Mouse (Mus musculus): ENCODE measurements around the gene Enox1. TPM values are rescaled to one million over a fixed set of nuclear protein-coding genes. Genes with fewer than 3 reads are reported as not detected.
A peak's percentile ranks its signal among the peaks of the same experiment; 100 is the strongest.

The Enox1 gene
- total RNA-seq, 2 experiments from 2014 or later: 2.0 to 2.2 TPM

DNA sequence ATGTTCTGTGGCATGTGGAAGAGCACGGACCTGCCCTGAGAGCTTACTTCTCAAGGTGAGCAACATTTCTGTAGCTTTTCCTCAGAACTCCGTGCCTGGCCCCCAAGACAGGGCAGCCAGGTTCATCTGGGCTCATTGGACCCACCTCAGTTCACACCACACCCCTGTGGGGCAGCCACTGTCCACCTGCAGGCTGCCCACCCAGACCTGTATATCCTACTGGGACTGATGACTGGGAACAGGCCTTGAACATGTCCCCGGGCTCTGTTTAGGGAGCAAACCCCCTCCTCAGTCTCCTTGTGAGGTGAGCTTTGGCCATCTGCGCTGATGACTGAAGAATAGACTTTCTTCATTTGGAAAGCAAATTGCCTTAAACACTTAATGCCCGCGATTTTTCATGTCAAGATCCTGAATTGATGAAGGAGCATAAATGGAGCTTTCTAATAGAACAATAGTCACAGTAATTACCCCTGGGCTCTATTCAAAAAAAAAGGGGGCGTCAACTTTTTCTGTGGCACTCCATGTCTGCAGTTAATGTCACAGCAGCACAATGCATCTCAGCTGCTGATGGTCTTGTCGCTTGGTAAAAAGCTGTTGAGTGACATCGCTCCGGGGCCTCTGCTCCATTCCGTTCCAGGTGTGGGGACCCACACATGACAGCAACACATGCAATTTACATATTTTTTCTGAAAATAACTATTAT lies 436.7 kb downstream of the Enox1 start:
- DNase-seq: no peak
- intact Hi-C loops (cut with DNase I): no loop called here

DNA sequence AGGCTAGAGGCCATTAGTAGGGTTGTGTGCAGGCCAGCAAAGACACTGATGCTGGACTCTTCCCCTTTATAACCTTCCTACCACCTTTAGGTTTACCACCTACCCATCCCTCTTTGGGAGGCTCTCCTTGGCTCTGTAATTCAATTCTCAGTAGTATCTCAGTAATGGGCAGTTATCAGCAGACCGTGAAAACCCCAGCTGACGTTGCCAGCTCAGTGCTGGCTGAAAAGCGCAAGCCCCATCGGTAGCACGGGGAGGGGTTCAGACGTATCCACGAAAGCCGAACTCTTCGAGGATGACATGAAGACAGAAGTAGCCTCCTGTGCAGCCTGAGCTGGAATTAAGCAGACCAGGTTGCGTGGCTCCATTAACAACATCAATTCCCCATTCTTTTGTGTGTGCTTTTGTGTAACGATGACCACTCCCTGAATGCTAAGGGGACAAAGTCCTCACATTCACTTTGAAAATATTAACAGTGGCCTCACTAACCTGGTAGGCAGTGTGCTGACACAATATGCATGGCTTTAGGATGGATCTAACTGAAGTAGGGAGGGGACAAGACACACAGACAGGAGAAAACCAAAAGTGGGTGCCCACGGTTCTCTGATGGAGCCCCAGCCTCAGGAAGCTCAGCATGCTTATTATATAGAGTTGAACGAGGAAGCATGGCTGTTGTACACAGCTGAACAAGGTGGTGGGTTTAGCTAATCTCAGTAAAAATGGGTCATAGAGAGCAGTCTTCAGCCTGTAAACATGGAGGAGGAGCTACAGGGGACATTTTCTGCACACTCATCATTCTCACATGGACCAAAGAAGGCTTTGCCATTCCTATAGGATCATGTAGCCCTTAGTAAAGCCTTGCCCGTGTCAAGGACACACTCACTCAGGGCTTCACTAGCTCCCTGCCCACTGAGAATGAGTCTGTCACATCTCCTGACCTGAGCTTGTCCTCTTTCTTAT lies 439.9 kb downstream of the Enox1 start:
- DNase-seq: no peak
- intact Hi-C loops (cut with DNase I): no loop called here

DNA sequence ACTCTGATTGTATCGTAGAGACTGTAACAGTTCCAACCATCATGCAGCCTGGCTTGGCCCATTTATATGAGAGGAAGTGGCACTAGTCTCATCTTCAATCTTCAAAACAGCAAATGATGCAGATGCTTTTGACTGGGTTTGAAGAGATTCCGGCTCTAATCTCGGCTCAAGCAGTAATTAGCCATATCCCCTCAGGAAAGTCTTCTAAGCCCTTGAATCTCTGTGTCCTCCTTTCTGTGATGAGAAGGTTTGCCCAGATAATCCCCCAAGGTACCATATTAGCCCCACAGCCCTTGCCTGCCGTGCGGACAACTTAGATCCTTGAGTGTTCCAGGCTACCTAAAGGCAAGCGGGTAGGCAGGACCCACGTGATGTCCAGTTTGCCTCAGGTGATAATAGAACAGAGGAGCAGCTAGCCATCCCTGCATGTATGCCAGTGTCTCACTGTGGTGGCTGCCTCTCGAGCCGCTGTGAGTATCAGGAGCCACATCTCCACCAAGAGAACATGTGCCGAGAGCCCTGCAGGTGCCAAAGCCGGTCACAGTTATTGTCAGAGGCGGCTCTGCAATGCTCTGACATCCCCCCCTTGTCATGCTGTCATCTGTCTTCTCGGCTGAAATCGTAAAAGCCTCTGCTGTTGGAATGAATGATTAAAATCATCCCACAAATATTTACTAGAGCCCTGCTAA lies 442.6 kb downstream of the Enox1 start:
- intact Hi-C loops (cut with DNase I): no loop called here

GRCm38 (mm10) chr14:77600773-77601172 lies 444.2 kb downstream of the Enox1 start:
- intact Hi-C loops (cut with DNase I): no loop called here

More for the DNA sequence above, 442.6 kb downstream of the Enox1 start:
- no peak for DNase-seq

GRCm38 (mm10) chr14:77601446-77601845 lies 444.9 kb downstream of the Enox1 start:
- intact Hi-C loops (cut with DNase I): no loop called here
- DNase-seq: no peak

More at GRCm38 (mm10) chr14:77600773-77601172, 444.2 kb downstream of the Enox1 start:
- DNase-seq: no peak

- intact Hi-C loops (cut with DNase I): no loop called here
- DNase-seq: no peak
Measured at GRCm38 (mm10) chr14:77608182-77608839, 451.7 kb downstream of the Enox1 start.

DNA sequence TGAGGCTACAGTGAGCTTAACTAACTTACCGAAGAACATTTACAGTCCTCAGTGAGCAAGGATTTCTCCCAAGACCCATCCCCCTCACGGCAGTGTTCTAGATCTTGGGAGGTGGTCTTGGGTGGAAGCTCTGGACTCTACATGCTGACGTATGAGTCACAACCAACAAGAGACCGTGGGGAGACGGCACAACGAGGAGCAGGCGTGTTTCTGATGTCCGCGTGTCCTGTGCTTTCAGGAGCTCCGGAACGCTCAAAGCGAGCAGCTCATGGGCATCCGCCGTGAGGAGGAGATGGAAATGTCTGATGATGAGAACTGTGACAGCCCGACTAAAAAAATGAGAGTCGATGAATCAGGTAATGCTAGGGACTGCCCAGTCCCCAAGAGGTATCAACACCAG lies 458.6 kb downstream of the Enox1 start:
- no peak for DNase-seq

GRCm38 (mm10) chr14:77617250-77617649 lies 460.7 kb downstream of the Enox1 start:
- no peak for DNase-seq
- intact Hi-C loops (cut with DNase I): no loop called here

More for the DNA sequence above, 458.6 kb downstream of the Enox1 start:
- intact Hi-C loops (cut with DNase I): no loop called here

GRCm38 (mm10) chr14:77618131-77618805 lies 461.7 kb downstream of the Enox1 start:
- intact Hi-C loops (cut with DNase I): no loop called here
- no peak for DNase-seq

DNA sequence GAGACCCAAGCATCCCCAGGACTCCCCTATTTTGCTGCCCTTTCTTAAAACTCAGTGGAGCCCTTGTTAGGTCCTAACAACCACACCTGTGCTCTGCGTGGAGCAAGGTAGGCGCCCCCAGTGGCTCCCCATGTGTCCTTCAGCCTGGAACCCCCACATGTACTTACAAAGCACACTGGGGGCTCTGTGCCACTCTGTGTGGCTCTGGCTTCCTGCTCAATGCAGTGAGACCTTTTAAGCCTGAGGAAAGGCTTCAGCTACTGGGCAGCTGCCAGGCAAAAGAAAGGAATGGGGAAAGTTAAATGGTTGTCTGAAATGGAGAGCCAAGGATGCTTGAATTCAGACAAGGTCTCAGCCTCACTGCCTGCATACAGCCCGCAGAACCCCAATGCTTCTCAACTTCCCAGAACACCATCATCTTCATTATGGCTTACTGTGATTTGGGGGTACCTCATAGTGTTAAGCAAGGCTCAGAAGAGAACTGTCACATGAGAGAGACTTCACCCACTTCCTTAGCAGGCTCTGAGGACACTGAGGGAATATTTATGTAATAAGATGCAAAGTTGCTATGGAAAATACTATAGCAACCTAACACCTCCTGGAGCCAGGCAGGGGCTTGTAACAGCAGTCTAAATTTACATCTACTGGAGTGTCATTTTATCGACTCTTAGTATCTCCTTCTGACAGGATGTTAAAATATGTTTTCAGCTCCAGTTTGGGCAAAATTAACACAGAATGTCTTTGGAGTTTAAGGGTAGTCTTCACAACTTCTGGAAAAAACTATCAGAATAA lies 465.1 kb downstream of the Enox1 start:
- intact Hi-C loops (cut with DNase I): no loop called here
- no peak for DNase-seq

DNA sequence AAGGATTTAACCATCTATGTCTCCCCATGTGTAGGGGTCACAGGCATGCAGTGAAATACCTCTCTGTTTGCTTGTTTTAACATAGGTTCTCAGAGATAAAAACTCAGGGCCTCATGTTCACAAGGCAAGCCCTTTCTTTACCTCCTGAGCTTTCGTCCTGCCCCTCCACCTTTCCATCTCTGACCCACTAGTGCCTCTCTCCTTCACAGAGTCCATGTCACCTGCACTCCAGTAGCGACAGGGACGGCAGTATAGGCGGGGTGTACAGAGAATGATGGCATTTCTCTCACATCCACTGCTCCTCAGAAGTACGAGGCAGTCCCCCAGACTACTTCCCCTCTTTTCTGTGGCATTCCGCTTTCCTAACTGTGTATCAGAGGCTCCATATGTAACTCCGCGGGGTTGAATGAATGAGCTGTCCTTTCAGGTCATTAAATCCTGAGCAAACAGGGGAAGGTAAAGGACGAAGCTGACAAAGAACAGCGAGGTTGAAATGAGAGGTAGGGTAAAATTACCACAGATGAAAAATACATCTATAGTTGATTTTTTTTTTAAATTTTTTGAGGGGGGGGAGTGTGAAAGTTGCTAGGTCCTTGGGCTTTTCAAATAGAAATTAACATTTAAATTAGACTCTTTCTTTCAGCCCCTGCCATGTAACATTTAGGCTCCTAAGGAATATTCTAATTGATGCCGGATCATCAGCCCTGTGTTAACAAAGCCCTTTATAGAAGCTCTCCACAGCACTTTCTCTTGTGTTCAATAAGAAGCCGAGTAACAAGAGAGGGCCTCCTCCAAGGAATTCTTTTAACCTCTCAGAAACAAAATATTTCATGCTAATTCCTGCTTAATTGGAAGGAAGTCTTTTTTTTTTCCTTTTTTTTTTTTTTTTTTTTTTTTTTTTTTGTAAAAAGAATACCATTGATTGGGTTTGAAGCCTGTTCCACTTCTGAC lies 470.3 kb downstream of the Enox1 start:
- no peak for DNase-seq
- intact Hi-C loops (cut with DNase I): no loop called here

DNA sequence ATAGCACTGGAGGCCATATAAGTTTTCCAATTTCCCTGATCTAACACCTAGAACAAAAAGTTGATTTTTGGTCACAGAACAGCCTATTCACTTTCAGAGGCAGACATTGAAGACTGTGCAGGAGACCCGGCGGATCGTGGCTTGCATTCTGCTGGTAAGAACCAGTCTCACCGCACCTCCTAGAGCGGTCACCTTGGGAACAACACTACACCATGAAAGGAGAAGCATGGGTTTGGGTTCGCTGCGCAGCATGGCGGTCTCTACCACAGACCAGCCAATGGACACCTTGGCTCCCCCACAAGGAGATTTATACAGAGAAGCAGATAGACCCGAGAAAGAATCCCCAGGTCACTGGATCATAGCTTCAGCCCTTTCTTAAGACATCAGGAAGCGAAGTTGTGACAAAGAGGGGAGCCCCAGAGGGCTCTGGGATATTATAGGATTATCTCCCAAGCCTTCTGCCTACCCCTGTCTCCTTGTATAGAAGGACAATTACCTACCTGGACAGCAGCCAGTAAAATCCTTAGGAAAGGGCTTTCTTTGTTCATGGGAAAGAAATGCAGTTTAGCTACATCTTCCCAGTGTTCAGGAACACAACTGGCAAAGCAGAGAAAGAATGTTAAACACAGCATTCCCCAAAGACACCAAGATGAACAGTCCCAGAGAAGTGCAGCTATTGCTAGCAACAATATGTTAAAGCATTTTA lies 476.1 kb downstream of the Enox1 start:
- no peak for DNase-seq
- intact Hi-C loops (cut with DNase I): no loop called here

- DNase-seq: no peak
- intact Hi-C loops (cut with DNase I): no loop called here
Measured at GRCm38 (mm10) chr14:77633172-77633542, 476.6 kb downstream of the Enox1 start.

DNA sequence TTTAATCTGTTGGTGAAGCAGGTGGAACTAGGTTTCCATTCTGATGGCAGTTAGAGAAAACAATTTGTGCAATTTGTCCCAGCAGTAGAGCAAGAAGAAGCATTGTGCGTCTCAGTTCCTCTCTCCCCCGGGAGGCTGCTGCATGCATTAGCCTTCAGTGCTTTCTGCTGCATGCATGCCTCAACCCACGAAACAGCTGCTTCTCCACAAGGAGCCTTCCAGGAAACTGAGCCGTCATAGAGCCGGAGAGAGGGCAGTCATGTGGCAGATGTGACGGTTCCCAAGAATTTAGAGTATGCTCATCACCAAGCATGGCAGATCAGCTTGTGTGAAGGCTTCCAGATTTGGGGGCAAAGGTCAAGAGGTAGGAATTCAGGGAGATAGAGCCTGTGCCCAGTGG lies 480.4 kb downstream of the Enox1 start:
- no peak for DNase-seq
- intact Hi-C loops (cut with DNase I): no loop called here

GRCm38 (mm10) chr14:77638148-77638547 lies 481.6 kb downstream of the Enox1 start:
- intact Hi-C loops (cut with DNase I): no loop called here
- no peak for DNase-seq

DNA sequence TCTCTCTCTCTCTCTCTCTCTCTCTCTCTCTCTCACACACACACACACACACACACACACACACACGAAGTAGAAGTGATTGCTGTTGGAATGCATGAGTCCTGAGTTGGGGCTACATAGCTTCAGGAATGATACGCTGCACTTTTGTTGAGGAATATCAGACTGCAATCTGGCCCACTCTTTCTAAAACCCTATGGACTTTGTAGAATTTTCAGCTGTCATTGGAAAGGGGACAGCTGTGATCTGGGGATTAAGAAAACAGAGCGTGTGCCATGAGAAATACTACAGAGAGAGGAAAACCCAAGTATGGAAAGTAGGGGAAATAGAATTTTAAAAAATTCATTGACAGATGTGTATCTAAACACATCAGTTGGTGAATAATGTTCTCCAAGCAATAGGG lies 482.1 kb downstream of the Enox1 start:
- intact Hi-C loops (cut with DNase I): no loop called here
- DNase-seq: no peak

GRCm38 (mm10) chr14:77639586-77639985 lies 483.0 kb downstream of the Enox1 start:
- DNase-seq: peak; percentile 15 to 38
- intact Hi-C loops (cut with DNase I): no loop called here

DNA sequence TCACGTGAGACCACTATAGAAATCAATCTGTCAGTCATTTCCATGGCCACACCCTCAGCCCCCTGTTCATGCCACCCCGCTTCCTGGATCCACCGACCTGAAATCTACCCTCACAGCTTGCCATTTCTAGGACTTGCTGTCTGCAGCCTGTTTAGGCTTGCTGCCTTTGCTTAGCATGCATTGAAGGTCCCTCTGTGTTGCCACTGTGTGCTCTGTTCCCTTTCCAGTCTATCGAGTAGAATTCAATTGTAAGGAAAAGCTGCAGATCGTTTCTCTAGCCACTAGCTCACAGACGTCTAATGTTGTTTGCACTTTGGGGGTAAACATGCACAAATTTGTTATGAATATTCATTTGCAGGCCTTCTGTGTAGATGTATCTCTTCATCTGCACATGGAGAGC lies 485.8 kb downstream of the Enox1 start:
- intact Hi-C loops (cut with DNase I): no loop called here
- DNase-seq: no peak
